ENCODE assay signal across 9 mouse cellular contexts in the genomic region with DNA sequence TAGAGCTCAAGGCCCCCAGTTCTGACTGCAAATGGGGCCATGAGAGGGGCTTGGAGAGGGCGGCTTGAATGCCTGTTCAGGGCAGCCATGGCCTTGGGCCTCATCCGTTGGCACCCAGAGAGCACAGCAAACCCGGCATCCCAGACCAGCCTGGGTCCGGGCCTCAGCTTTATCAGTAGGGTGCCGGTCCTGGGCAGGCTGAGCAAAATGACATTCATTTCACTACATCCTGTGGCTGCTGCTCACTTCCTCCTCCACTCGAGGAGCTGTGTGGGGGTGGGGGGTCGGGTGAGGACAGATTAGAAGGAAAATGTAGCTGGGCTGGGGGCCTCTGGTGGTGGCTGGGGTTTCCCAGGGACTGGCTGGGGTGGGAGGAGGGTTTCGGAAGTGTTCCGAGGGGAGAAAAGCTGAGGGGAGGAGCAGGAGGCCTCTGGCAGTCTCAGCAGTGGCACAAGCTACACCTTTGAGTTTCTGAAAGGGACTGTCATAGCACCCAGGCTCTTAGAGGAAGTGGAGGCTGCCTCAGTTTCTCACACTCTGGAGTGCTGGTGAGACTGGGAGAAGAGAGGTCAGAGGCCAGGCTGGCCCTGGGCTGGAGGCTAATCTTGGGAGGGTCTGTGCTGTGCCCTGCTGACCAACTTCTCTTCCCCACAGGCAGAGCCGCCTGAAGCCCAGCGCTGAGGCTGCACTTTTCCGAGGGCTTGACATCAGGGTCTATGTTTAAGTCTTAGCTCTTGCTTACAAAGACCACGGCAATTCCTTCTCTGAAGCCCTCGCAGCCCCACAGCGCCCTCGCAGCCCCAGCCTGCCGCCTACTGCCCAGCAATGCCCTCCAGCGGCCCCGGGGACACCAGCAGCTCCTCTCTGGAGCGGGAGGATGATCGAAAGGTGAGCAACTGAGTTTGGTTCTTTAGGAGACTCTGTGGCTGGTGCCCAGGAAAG. TPM values are rescaled to one million over a fixed set of nuclear protein-coding genes. Genes with fewer than 3 reads are reported as not detected.
DNase-seq lines count a peak whose midpoint lies in the region; ATAC-seq lines count a peak whose summit lies in the region.
"Had no signal": no experiment of that assay in that cellular context is flagged by ENCODE, and none has a peak within 500 bp of the region (broad histone marks: within the 10 kb centered on the region; RNA-seq: fewer than 3 reads in every experiment).

No protein-coding gene starts in this region.

- peak overlapping the region; percentile 87 for H3K27ac ChIP-seq in brown adipose tissue, adult 24 weeks (replicated peaks; ENCODE audit: low read depth, low read length)
- peak overlapping the region; percentile 87 to 89 for H3K27ac ChIP-seq in heart, embryonic 14.5 days (replicated peaks in 1 of 2; ENCODE audit: control insufficient read depth in 1 of 2, insufficient read depth in 1 of 2, low read depth in 2 of 2, low read length in 2 of 2)
- peak overlapping the region; percentile 87 for H3K27ac ChIP-seq in limb, embryonic 12.5 days
- H3K27ac ChIP-seq in midbrain, embryonic 14.5 days (replicated peaks; ENCODE audit: low read depth, low read length): peak overlapping the region; percentile 60

- peak overlapping the region; percentile 60 for H3K4me2 ChIP-seq in heart, embryonic 14.5 days (ENCODE audit: low read length)
- peak overlapping the region; percentile 57 for H3K4me2 ChIP-seq in limb, embryonic 12.5 days
- H3K4me2 ChIP-seq in midbrain, embryonic 14.5 days (ENCODE audit: low read length): peak overlapping the region; percentile 38

- H3K4me3 ChIP-seq in brown adipose tissue, adult 24 weeks (ENCODE audit: insufficient read depth, low read depth, low read length): peak overlapping the region; percentile 45
- peak overlapping the region; percentile 10 to 21; a peak in 3 of 4 replicates for H3K4me3 ChIP-seq in heart, embryonic 14.5 days (ENCODE audit: control insufficient read depth in 1 of 2, insufficient read depth in 1 of 2, low read depth in 1 of 2, low read length in 2 of 2)
- H3K4me3 ChIP-seq in limb, embryonic 12.5 days (replicated peaks): peak overlapping the region; percentile 20
- no peak overlapping the region for H3K4me3 ChIP-seq in midbrain, embryonic 14.5 days (replicated peaks; ENCODE audit: low read depth, low read length)
- H3K4me3 ChIP-seq: erythroblast, embryonic 14.5 days had no signal

- no peaks in the 10 kb centered on the region for H3K27me3 ChIP-seq in heart, embryonic 14.5 days (ENCODE audit: control insufficient read depth, insufficient read depth, low read length)
- H3K27me3 ChIP-seq in limb, embryonic 12.5 days: no peaks in the 10 kb centered on the region
- no peaks in the 10 kb centered on the region for H3K27me3 ChIP-seq in midbrain, embryonic 14.5 days (ENCODE audit: control insufficient read depth, insufficient read depth, low read length)

- peak; percentile 70 for ATAC-seq in heart, embryonic 14.5 days (ENCODE audit: insufficient number of reproducible peaks, insufficient read depth, low FRiP score, low read depth)
- ATAC-seq in limb, embryonic 12.5 days (ENCODE audit: insufficient number of reproducible peaks, insufficient read depth, low FRiP score, low TSS enrichment, low read depth): peak; percentile 56; the same call in 1 of the 2 replicates
- ATAC-seq in midbrain, embryonic 14.5 days (ENCODE audit: low FRiP score, low TSS enrichment): peak; percentile 38

- 7% methylated on average over 21 of the region's 21 CpGs for WGBS in heart, embryonic 14.5 days
- WGBS in limb, embryonic 12.5 days: 10% methylated on average over 21 of the region's 21 CpGs
- WGBS in midbrain, embryonic 14.5 days: 10% methylated on average over 21 of the region's 21 CpGs

- peaks cover 19% of the 10 kb centered on the region for H3K4me1 ChIP-seq in brown adipose tissue, adult 24 weeks (ENCODE audit: control insufficient read depth, insufficient read depth, insufficient read length, low read length)
- H3K4me1 ChIP-seq in heart, embryonic 14.5 days (ENCODE audit: control insufficient read depth in 2 of 2, insufficient read depth in 2 of 2, low read length in 2 of 2): peaks cover 35 to 49% of the 10 kb centered on the region in 2 experiments
- H3K4me1 ChIP-seq in limb, embryonic 12.5 days (replicated peaks): peaks cover 46% of the 10 kb centered on the region
- peaks cover 15% of the 10 kb centered on the region for H3K4me1 ChIP-seq in midbrain, embryonic 14.5 days (ENCODE audit: control insufficient read depth, insufficient read depth, low read length)

- peak overlapping the region; percentile 66 for H3K9ac ChIP-seq in heart, embryonic 14.5 days (ENCODE audit: low read length)
- H3K9ac ChIP-seq in limb, embryonic 12.5 days (replicated peaks): peak overlapping the region; percentile 44
- peak overlapping the region; percentile 29 for H3K9ac ChIP-seq in midbrain, embryonic 14.5 days (replicated peaks; ENCODE audit: low read length)

- peaks cover 46% of the 10 kb centered on the region for H3K36me3 ChIP-seq in heart, embryonic 14.5 days (ENCODE audit: control insufficient read depth, insufficient read depth, low read length)
- H3K36me3 ChIP-seq in limb, embryonic 12.5 days: peaks cover 47% of the 10 kb centered on the region
- H3K36me3 ChIP-seq in midbrain, embryonic 14.5 days (ENCODE audit: control insufficient read depth, insufficient read depth, low read length): peaks cover 30% of the 10 kb centered on the region

- peak; percentile 58 for DNase-seq in ovary, postnatal 36 days (ENCODE audit: low spot score)
- no peak for DNase-seq in ovary, postnatal 14 days (ENCODE audit: low spot score)
- peak; percentile 54 for DNase-seq in midbrain, embryonic 14.5 days
- peak; percentile 51 to 54 for DNase-seq in thymus, postnatal 10 days (ENCODE audit: low spot score in 2 of 2)
- DNase-seq in ovary, postnatal 10 days (ENCODE audit: low spot score): no peak

- no peaks in the 10 kb centered on the region for H3K9me3 ChIP-seq in heart, embryonic 14.5 days (ENCODE audit: control insufficient read depth, low read length)
- no peaks in the 10 kb centered on the region for H3K9me3 ChIP-seq in limb, embryonic 12.5 days
- H3K9me3 ChIP-seq in midbrain, embryonic 14.5 days (ENCODE audit: control insufficient read depth, low read length): no peaks in the 10 kb centered on the region

RNA-seq across cellular contexts. Expression of a gene that starts 28.8 kb away (rescaled TPM):
- polyA plus RNA-seq in brown adipose tissue, adult 24 weeks (2012; ENCODE audit: insufficient read depth, insufficient read length, missing spikeins): 11.8 and 12.6 TPM in 2 replicates
- 44.8 and 48.7 TPM in 2 replicates for polyA plus RNA-seq in heart, embryonic 14.5 days (2014; fragmentation: Nextera tagmentation; extraction: Ambion mirVana)
- polyA plus RNA-seq in limb, embryonic 12.5 days (2016; fragmentation: Nextera tagmentation; extraction: Ambion mirVana): 260 and 282 TPM in 2 replicates
- polyA plus RNA-seq in midbrain, embryonic 14.5 days (2014; fragmentation: Nextera tagmentation; extraction: Ambion mirVana): 53.9 and 65.3 TPM in 2 replicates

Comparison
In these comparisons a context has a peak if more than half of its experiments do, and no peak if none do; other contexts are left out.
1. DNase-seq: peak in ovary, postnatal 36 days (single experiment), midbrain, embryonic 14.5 days (single experiment) and thymus, postnatal 10 days (2 of 2); none in ovary, postnatal 14 days (single experiment) and ovary, postnatal 10 days (single experiment).
2. Peak in every context shown above with its lines, with median percentiles within 50 percentile points of each other: H3K27ac ChIP-seq, ATAC-seq, H3K4me2 ChIP-seq and H3K9ac ChIP-seq.